Mouse (Mus musculus): ENCODE data around the gene Zfp213.

Gene Zfp213

GRCm38 (mm10) chr17:23572059-23572458 is 8.0 kb upstream of the Zfp213 start:
- no peak for DNase-seq (ENCODE audit: low read depth, low spot score)

DNA sequence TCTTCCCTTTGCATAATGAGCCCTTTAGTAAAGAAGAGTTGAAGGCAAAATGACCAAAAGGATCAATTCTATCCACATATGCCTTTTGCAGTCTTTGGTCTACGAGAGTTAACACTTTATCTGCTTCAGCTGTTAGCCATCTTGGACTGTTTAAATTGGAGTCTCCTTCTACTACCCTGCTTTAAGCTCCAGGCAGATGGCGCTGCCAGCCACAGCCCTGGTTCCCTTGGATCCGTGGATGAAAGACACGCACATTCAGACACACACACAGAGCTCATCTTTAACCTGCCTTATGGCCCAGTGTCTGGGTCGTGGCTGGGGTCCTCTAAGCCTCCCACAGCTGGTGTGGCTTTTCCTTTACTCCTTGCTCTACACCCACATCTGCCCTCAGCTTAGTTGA is 7.0 kb upstream of the Zfp213 start:
- DNase-seq (ENCODE audit: low read depth, low spot score): peak; percentile 44

GRCm38 (mm10) chr17:23570017-23570416 is 6.0 kb upstream of the Zfp213 start:
- peak; percentile 82 for DNase-seq (ENCODE audit: low read depth, low spot score)

DNA sequence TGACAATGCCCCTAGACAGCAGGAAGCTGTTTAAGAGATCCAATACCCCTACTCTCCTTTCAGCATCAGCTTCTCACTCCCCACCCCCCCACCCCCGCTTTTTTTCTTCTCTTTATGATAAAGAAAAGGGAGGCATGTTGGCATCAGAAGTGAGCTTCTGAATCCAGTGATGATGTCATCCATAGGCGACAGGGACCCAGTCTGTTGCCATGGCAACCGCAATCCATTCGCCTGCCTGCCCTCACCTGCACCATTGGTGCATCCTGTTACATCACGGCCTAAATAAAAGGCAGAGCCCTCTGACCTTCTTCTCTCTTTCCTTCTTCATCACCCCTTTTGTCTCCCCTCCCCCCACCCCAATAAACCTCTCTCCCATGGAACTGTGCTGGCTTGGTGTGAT is 4.3 kb upstream of the Zfp213 start:
- DNase-seq (ENCODE audit: low read depth, low spot score): no peak

GRCm38 (mm10) chr17:23566787-23567186 is 2.7 kb upstream of the Zfp213 start:
- DNase-seq (ENCODE audit: low read depth, low spot score): no peak

DNA sequence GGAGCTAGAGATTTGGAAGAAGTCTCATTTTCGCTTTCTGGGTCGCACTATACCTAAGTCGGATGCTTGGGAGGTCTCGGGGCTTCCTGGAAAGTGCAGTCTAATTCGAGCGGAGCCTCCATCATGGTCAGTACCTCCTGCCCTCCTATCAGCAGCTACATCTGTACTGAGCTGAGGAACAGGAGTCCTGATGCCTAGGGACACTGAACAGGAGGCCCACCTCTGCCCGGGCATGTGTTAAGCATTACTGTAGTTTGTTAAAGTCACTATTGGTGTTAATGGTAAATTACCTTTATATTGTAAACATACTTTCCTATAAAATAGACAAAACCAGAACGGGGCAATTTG is 304 bp upstream of the Zfp213 start:
- DNase-seq (ENCODE audit: low read depth, low spot score): no peak

GRCm38 (mm10) chr17:23559767-23560166 is 4.3 kb downstream of the Zfp213 start:
- DNase-seq (ENCODE audit: low read depth, low spot score): peak; percentile 55

GRCm38 (mm10) chr17:23555243-23555916 is 8.7 kb downstream of the Zfp213 start:
- no peak for DNase-seq (ENCODE audit: low read depth, low spot score)

- no peak for DNase-seq (ENCODE audit: low read depth, low spot score)
Measured at GRCm38 (mm10) chr17:23554321-23554720, 9.7 kb downstream of the Zfp213 start.

- DNase-seq (ENCODE audit: low read depth, low spot score): no peak
Measured at GRCm38 (mm10) chr17:23553634-23554120, 10.4 kb downstream of the Zfp213 start.

DNA sequence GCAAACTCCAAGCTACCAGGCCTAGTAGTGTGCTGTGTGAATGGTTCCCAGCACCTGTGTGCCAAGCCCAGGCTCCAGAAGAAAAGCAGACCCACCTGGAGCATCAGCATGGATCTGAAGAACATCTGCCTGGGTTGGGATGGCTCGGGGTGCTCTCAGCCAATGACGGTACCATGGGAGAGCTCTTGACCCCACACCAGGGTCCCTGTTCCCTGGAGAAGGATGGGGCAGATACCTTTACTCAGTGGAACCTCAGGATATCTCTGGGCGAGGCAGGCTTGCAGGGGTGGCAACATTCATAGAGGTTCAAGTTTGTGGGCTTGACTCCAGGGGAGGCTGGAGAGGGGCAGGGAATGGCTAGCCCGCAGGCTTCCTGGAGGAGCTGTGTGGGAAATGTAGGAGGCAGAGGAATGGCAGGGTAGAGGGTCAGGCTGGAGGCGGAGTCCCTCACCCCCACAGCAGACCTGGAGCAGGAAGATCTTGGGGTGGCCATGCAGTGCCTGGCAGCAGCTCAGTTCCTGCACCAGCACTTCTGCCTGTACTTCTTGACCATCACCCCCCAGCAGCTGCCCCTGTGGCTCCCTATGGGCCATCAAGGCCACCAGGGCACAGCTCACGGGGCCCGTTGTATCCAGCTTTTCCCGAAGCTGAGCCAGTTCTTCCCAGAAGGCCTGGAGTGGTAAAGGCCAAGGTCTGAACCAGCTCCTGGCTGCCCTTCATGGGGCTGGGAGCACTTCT is 11.0 kb downstream of the Zfp213 start:
- no peak for DNase-seq (ENCODE audit: low read depth, low spot score)

DNA sequence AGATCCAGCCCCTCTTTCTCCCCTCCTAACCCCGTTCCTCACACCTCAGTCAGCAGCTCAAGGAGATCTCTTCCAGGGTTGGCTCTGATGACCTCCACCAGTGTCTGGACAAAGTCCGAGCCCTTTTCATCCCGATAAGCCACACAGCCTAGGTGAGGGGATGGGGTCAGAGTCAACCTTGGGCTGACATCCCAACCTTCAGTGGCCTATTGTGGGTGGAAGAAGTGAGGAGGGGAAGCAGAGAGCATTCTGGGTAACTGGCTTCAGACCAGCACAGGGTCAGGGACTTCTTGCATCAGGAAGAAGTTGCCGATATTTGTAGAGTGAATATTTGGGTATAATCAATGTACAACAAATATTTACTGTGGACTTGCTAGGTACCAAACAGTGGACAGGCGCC is 12.1 kb downstream of the Zfp213 start:
- no peak for DNase-seq (ENCODE audit: low read depth, low spot score)

DNA sequence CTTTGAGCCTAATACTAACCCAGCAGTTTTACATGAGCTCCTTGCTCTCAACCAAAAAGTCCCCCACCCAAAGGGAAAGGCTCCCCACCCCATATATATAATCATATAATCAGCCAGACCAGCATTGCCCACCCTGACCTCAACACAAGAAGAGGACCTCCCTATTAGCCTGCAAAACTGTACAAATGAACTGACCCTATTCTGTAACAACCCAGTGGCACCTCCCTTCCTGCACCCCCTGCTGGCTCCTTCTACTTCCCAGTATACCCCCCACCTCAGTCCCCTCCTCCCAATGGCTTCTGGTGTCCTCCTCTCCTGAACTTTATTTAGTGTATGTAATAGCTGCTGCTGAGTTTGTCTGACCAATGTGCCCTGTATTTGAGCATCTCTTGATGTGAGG is 12.6 kb downstream of the Zfp213 start:
- DNase-seq (ENCODE audit: low read depth, low spot score): no peak

GRCm38 (mm10) chr17:23550856-23551255 is 13.2 kb downstream of the Zfp213 start:
- DNase-seq (ENCODE audit: low read depth, low spot score): peak; percentile 66

DNA sequence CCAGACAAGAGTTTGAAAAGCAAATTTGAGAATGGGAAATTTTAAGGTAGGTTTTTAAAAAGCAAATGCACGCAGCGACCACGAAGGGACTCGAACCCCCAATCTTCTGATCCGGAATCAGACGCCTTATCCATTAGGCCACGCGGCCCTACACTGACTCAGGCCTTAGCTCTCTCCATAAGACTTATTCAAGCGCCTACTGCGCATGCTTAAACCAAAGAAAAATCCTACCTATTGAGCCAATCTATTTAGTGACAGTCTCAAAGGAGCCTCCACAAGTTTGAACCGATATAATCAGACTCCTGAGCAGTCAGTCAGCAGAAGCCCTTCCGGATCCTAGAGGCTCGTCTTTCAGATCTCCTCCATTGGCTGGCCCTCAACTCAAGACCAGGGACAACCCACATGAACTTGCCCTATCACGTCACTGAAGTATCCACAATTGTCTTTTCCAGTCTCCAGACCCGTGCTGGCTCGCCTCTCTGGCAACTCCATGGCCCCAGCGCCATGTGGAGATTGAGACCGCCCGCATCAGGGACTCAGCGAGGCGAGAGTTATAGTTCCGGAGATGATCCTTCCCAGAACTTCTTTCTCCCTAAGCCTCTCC is 13.7 kb downstream of the Zfp213 start:
- DNase-seq (ENCODE audit: low read depth, low spot score): peak; percentile 98

- peak; percentile 70 for DNase-seq (ENCODE audit: low read depth, low spot score)
Measured at GRCm38 (mm10) chr17:23549441-23549840, 14.6 kb downstream of the Zfp213 start.

DNA sequence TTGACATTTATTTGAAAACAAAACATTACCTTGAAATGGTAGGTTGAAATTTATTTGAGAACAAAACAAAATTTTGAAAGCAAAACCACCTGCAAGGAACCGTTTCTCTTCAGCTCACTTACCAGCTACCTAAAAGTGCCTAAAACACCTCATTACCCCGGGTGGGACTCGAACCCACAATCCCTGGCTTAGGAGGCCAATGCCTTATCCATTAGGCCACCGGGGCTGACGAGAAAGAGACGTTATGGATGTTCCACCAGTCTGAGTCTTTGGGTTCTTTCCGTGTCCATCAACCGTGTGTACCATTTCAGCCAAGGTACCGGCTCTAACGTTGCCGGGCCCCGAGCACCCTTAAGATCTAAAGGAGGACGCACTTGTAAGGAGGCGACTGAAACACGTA is 15.4 kb downstream of the Zfp213 start:
- DNase-seq (ENCODE audit: low read depth, low spot score): peak; percentile 98

DNA sequence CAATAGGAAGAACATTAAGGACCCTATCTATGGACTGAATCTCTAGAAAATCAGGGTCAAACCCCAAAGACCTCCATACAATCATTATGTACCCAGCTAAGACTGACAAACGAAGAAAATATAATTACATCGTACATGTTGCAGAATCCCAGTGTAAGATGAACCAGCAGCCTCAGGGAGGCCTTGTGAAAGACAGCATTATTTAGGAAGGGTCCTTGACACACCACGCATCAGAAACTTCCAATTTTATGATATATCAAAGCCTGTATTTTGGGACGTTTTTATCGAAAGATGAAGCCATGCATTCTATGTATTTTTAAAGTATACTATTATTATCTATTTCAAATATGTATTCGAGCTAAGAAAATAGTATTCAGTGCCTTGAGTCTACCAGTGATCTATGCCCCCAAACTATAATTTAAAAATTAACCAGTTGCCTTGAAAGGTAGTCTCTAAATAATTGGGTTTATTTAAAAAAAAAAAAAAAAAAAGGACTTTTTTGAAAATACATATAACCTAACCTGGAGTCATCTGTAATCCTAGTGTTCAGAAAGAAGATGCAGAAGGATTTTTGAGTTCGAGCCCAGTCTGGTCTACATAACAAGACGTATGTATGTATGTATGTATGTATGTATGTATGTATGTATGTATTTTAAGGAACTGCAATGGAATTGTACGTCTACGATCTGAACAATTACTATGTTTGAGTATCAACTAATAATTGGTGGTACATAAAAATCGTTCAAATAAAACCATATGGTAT is 16.2 kb downstream of the Zfp213 start:
- peak; percentile 53 for DNase-seq (ENCODE audit: low read depth, low spot score)

DNA sequence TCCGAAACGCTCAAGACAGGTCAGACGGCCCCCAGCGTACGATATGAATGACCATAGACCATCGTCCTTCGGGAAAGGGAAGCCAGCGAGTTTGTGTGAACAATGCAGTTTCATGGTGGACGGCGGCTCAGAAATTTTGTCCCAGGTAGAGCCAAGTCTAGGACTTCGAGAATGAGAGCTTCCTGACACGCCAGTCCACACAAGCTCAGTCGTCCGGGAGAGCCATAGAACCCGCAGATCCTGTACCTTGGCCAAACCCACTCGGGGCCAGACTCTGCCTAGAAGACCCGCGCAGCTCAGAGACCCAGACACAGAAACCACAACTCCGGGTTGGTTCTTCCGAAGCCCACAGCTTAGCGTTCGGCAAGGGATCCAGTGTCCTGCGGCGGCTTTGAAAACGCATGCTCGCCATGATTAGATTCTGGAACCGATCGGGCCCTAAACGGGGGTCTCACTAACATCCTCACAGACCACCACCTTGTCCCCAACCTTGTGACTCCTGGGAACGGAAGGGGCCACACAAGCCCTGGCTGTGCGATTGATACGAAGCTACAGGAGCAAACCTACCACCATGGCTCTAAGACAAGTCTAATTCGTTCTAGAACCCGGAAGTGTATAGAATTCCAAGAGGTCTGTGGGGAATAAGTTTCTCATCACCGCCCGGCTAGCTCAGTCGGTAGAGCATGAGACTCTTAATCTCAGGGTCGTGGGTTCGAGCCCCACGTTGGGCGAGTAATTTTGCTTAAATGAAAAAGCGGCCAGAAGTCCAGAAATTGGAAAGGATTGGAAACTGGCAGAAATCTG is 17.1 kb downstream of the Zfp213 start:
- DNase-seq (ENCODE audit: low read depth, low spot score): peak; percentile 97

- DNase-seq (ENCODE audit: low read depth, low spot score): peak; percentile 97
Measured at GRCm38 (mm10) chr17:23546333-23546701, 17.7 kb downstream of the Zfp213 start.

GRCm38 (mm10) chr17:23545841-23546240 is 18.2 kb downstream of the Zfp213 start:
- DNase-seq (ENCODE audit: low read depth, low spot score): no peak

Measured in 3T3-L1 (cell line).